Mouse (Mus musculus): ENCODE results near the gene Vmn2r82.
"Not testable (repeated sequence)": the region's sequence is repeated elsewhere in the genome, so short reads cannot be mapped to it uniquely, and the experiment has no call there.

Gene Vmn2r82

DNA sequence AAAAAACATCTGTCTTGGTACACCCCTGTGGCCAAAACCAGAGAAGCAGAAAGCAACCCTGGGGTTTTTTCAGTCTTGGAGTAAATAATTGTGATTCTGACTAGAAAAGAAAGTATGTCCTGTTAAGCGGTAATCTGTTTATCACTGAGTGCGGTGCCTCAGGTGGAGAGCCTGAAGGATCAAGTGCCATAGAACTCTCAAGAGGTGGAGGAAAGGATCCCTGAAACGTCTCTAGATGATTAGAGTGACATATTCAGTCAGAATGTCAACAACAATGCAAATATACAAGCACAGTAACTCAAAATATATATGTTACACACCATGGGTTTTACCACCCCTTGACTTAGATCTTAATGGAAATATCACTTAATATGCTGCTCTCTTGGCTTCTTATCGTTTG, at the start of gene Vmn2r82:
Gene Vmn2r82 (plus strand): TSS at position 301 of the 400 bp plus-strand sequence.
- not testable (repeated sequence) for DNase-seq (ENCODE audit: low read depth, low spot score)

DNA sequence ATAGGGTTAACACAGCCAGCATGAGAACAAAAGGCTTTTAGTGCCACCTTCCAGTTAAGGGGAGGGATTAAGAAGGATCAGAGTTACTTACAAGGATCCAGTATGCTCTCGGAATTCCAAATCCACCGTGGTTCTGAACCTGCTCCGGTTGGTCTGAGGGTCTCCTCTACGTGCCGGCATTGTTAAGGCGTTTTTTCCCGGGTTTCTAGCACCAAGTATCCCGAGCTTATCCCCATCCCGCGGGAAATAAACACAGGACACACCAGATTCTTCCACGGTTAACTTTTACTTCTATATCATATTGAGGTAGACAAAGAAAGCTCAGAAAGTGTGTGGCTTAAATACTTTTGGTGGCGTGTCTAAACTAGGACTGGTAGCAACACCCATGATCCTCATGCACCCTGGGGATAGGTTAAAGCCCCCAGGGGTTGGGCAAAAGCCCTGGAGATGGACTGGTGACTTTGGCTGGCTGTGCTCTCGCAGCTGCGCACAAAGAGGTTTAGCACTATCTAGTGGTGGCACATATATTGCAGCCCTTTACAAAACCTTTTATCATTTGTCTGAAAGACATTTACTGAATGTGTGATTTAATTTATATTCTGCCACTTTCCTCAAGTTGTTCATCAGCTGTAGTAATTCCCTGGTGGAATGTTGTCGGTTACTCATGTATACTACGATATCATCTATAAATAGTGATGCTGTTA, 34.1 kb upstream of the Vmn2r82 start:
- DNase-seq (ENCODE audit: low read depth, low spot score), result not testable (repeated sequence)

DNA sequence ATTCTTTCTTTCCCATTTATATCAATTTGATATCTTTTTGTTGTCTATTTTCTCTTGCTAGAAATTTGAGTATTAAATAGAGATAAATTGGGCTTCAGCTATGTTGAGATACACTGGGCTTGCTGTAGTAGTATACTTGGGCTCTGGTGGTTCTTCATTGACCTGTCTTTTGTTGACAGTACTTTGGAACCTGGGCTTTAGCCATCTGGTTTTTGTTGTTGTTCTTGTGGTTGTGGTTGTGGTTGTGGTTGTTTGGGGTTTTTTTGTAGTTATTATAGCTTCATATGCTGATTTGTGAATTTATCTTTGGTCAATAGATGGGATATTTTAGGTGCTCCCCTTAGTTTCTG, 33.6 kb upstream of the Vmn2r82 start:
- no peak for DNase-seq (ENCODE audit: low read depth, low spot score)

DNA sequence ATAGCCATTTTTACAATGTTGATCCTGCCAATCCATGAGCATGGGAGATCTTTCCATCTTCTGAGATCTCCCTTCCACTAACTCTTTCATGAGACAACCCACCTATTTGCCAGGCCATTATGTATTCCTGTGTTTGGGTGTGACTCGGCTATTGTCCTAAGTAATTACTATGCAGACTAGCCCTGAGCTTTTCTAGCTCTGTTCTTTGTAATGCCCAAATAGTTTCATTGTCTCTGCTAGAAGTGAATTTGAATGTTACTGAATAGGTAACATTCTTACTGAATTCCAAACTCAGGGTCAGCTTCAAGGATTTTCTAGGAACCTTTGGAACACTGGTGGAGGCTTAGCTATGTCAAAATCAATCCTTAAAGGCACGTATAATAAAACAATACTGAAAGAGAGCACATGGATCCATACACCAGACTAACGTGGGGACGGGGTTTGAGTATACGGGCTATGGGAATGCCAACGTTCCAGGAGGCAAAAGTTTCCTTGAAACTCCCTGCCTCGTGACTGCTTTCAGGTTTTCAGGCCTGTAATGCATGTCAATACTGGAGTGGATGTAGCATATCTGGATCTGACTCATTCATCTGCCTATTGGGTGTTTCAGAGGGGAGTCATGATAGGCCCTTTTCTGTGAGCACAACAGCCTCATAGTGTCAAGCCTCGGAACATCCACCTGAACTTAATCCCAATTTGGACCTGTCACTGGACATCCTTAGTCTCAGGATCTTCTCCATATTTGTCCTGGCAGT, 43.8 kb downstream of the Vmn2r82 start:
- DNase-seq (ENCODE audit: low read depth, low spot score), result not testable (repeated sequence)

DNA sequence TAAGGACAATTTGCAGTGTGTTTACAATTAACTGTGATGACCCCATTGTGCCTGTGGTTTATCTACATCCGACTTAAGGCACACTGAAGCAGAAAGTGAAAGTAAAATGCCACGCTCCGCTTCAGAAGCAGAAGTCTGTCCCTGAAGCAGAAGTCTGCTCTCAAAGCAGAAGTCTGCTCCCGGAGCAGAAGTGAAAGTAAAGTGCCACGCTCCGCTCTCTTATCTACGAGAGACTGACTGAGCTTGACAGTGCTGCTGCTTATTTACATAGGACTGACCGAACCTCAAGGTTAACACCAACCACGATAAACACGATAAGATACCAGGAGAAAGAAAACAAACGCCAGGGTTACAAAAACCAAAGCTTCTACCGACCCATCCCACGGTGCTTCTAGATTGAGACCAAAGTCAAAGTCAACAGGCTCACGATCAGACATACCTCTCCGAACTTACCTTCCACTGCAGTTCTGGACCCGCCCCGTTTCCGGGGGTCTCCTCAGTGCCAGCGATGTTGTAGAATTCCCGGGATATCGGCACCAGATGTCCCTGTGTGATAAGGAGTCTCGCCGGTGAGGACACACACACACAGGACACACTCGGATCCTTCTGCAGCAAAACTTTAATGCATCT, 60.9 kb downstream of the Vmn2r82 start:
- no peak for DNase-seq (ENCODE audit: low read depth, low spot score)

DNA sequence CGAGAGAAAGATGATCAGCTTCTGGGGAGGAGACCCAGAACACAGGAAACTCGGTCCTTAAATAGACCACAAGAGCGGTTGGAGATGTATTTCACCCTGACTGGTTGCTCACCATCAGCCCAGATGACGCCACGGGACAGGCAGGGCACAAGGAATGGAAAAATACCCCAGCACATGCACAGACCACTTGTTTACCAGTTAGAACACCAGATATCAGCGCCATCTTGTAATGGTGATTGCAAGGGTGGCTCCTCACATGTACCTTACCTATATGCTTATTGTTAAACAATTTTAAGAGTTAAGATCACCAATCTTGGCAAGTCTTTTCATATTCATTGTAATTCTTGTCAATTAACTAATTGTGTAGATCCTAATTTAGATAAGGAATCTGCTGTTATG, 61.5 kb downstream of the Vmn2r82 start:
- not testable (repeated sequence) for DNase-seq (ENCODE audit: low read depth, low spot score)

DNA sequence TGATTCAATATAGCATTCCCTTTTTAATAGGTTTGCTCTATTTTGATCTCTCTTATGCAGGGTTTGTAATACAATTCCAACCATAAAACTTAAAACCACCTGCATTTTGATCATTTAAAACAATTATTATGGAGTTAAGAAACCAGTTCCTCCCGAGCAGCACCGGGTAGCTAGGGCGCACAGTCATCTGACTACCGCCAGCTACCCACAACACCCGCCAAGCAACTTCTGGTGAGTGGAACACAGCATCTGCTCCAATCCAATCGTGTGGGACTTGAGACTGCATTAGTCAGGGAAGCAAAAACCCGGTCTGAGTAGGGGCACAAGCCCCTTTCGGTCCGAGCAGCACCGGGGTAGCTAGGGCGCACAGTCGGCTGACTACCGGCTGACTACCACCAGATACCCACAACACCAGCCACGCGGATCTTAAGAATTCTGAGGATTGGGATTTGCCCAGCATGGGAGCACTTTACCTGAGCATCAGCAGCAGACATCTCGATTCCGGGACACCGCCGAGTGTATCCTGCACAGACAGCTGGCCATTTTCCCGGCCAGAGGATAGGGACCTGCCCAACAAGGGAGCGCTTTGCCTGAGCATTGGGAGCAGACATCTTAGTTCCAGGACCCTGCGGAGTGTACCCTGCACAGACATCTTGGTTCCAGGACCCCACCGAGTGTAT, 79.0 kb downstream of the Vmn2r82 start:
- not testable (repeated sequence) for DNase-seq (ENCODE audit: low read depth, low spot score)
